Mouse (Mus musculus) bone marrow, adult 2 months (tissue): ENCODE measurements around the gene Rab4a.

Experiments
- CTCF ChIP-seq: fragments of 200-500 bp; IDR thresholded peaks from 2 replicates; pipeline ENCODE4 v1.5.1; 2011; ENCODE audit warnings: low read length, control low read depth; ENCODE audit not compliant: control insufficient read depth, insufficient read depth
- POLR2A ChIP-seq: fragments of 200-500 bp; IDR thresholded peaks from 2 replicates; pipeline ENCODE4 v1.6.1; 2011; ENCODE audit warnings: low read depth, mild to moderate bottlenecking, control low read depth, low read length, borderline replicate concordance; ENCODE audit not compliant: control insufficient read depth

GRCm38 (mm10) chr8:123846509-123846908 lies 40.7 kb downstream of the Rab4a start:
- TF ChIP-seq CTCF (no peak), POLR2A (no peak)
